Mouse (Mus musculus) layer of hippocampus, adult 9-10 months (tissue): ENCODE data around the gene Cyp2c23.
A peak's percentile ranks its signal among the peaks of the same experiment; 100 is the strongest.

Source experiments
- DNase-seq: peaks from one replicate; pipeline ENCODE4 v3.0.0; 2022; ENCODE audit warnings: low spot score

Cyp2c23 gene

GRCm38 (mm10) chr19:44028972-44029371 lies at the start of gene Cyp2c23:
TSS of gene Cyp2c23 (minus strand) at chr19:44029208.
- DNase-seq, result no peak

- DNase-seq, result no peak
These were observed 48.0 kb upstream of the Cyp2c23 start for GRCm38 (mm10) chr19:44077024-44077423.

DNA sequence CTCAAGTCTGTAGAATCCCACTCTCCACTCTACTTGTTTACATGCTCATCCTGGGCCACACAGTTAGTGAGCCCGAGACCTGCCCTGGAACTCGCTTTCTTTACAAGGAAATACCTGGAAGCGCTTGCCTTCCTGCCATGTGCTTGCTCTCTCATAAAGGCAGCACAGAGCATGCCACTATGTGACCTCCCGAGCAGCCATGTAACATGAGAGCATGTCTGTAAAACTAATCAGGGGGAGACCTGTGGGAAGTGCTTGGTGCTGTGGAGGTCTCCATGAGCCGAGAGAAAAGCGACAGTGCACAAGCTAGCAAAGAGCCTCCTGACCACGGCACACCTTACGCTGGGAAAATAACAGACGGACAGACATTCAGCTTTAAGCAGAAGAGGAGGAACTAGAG lies 47.4 kb upstream of the Cyp2c23 start:
- no peak for DNase-seq

GRCm38 (mm10) chr19:44074986-44075385 lies 46.0 kb upstream of the Cyp2c23 start:
- no peak for DNase-seq

GRCm38 (mm10) chr19:44071166-44071565 lies 42.2 kb upstream of the Cyp2c23 start:
- DNase-seq, result no peak

- DNase-seq, result no peak
These were observed 40.9 kb upstream of the Cyp2c23 start for GRCm38 (mm10) chr19:44069914-44070232.

GRCm38 (mm10) chr19:44069121-44069913 lies 40.3 kb upstream of the Cyp2c23 start, which contains the start of gene Erlin1:
TSS of gene Erlin1 (minus strand) at chr19:44069785.
- peak; percentile 59 for DNase-seq

- DNase-seq, result no peak
These were observed 39.2 kb upstream of the Cyp2c23 start for GRCm38 (mm10) chr19:44068232-44068631.

- no peak for DNase-seq
These were observed 38.5 kb upstream of the Cyp2c23 start for GRCm38 (mm10) chr19:44067323-44068049.

GRCm38 (mm10) chr19:44064734-44065133 lies 35.7 kb upstream of the Cyp2c23 start:
- no peak for DNase-seq

DNA sequence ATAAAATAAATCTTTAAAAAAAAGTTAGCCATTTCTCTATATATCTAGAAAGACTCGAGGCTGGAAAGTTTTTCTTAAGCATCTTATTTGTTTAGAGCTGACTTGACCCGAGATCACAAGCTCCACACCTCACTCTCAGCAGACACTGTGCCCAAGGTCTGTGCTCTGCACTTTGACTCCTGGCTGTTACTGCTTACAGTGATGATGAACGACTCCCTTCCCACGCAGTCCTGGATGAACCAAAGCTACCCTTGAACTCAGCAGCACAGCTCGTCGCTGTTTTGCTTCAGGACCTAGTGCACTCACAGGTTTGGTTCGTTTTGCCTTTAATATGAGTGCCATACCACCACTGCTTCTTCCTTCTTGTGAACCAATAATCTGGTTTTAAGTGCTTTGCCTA lies 34.8 kb upstream of the Cyp2c23 start:
- no peak for DNase-seq

- no peak for DNase-seq
These were observed 31.2 kb upstream of the Cyp2c23 start for GRCm38 (mm10) chr19:44060226-44060625.

- DNase-seq, result no peak
These were observed 26.3 kb upstream of the Cyp2c23 start for GRCm38 (mm10) chr19:44055173-44055826.

- no peak for DNase-seq
These were observed 21.4 kb upstream of the Cyp2c23 start for GRCm38 (mm10) chr19:44050388-44050787.

DNA sequence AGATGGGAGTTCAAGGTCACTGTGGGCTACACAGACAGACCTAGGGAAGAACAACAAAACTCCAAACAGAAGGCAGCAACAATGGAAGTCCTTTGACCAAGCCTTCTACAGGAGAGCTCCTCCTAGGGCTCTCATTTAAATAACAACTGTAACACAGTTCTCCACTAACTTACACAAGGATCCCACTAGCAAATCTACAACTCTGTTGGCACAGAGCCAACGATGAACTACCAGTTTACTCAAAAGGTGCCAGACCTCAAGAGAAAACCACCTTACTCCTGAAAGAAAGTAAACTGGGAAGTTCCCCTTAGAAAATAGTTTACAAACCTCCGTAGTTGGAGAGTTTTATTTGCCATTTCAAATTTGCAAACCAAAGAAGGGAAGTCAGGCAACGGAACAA lies 20.3 kb upstream of the Cyp2c23 start:
- DNase-seq, result no peak

DNA sequence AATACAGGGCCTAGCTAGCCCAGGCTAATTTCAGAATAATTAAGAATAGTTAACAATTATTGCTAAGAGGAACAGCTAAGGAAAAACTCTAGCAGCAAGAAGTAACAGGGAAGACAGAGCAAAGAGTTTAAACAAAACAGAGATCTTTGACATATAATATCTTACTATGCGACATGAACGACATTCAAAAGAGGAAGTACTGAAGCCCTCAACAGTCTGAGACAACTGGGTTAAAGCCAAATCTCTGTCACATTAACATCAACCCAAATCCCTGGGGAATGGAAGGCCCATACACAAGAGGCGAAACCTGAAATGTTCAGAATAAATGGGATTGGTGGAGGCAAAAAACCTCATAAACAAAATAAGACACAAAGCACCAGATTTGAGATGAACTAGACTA lies 16.8 kb upstream of the Cyp2c23 start:
- no peak for DNase-seq

- DNase-seq, result no peak
These were observed 13.1 kb upstream of the Cyp2c23 start for GRCm38 (mm10) chr19:44042121-44042520.

- no peak for DNase-seq
These were observed 4.4 kb upstream of the Cyp2c23 start for GRCm38 (mm10) chr19:44033396-44033795.

DNA sequence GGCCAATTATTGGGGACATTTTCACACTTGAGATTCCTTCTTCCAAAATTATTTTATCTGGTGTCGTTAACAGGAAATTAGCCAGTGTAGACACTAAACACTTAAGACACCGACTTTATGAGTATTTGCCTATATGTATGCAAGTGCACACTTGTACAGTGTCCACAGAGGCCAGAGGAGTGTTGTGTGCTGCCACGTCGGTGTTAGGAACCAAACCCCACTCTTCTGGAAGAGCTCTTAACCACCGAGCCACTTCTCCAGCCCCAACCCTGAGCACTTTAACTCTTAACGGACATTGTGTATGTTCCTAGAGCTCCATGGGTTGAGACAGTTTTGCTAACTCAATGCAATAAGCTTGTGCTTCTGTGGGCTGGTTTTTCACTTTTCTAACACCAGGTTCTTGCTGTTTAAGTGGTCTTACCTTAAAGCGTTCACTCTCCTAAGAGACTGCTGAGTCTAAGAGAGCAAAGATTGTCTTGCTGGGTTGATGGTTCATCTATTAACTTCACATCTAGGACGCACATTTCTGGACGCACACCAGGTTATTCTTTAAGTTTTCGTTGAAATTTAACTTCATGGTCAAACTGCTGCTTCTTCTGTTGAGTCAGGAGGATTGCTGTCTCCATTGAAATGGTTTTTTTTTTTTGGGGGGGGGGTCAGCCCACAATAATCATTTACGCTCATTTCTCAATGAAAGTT lies 3.2 kb upstream of the Cyp2c23 start:
- DNase-seq, result no peak

- DNase-seq, result no peak
These were observed 1.0 kb upstream of the Cyp2c23 start for GRCm38 (mm10) chr19:44030024-44030423.

DNA sequence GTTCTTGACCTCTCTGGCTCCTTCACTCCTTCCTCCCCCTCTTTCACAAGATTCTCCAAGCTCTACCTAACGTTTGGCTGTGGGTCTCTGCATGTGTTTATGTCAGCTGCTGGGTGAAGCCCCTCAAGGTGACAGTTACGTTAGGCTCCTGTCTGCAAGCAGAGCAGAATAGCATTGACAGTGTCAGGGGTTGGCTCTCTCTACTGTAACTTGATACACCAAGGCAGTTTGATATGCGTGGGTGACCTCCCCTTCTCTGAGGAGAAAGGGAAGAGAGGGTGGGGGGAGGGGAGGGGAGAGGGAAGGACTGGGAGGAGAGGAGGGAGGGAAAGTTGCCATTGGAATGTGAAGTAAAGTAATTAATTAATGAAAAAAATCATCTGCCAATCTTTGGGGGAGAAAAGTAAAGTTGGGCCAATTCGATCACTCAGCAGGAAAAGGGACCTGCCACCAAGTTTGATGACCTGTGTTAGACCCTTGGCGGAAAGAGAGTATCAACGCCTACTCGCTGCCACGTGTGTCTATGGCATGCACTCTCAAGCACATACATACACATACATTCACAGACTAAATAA lies 2.0 kb downstream of the Cyp2c23 start:
- no peak for DNase-seq
